ENCODE assay signal across 26 mouse cellular contexts in genomic region chr17:85443036-85443435, GRCm38 (mm10).
A peak's percentile ranks its signal among the peaks of the same experiment; 100 is the strongest.
DNase-seq lines count a peak whose midpoint lies in the region; ATAC-seq and TF ChIP-seq lines count a peak whose summit lies in the region.
"Had no signal": no experiment of that assay in that cellular context is flagged by ENCODE, and none has a peak within 500 bp of the region (broad histone marks: within the 10 kb centered on the region; RNA-seq: fewer than 3 reads in every experiment).

No protein-coding gene starts in this region.

- H3K9ac ChIP-seq in lung, postnatal 0 days (replicated peaks; ENCODE audit: low read depth): no peak overlapping the region
- no peak overlapping the region for H3K9ac ChIP-seq in MEL (ENCODE audit: control insufficient read depth, low read depth, low read length, poor library complexity, severe bottlenecking)
- H3K9ac ChIP-seq: embryonic facial prominence, embryonic 13.5 days; embryonic facial prominence, embryonic 15.5 days; forebrain, embryonic 12.5 days had no signal

- ATAC-seq in lung, postnatal 0 days: no peak
- ATAC-seq: CD4-positive, CD25-positive, alpha-beta regulatory T cell, adult 4 months; forebrain, embryonic 14.5 days; forebrain, embryonic 16.5 days had no signal

- no peaks in the 10 kb centered on the region for H3K9me3 ChIP-seq in lung, postnatal 0 days (ENCODE audit: low read length)
- no peaks in the 10 kb centered on the region for H3K9me3 ChIP-seq in MEL (replicated peaks; ENCODE audit: insufficient read depth, low read length)
- H3K9me3 ChIP-seq: embryonic facial prominence, embryonic 13.5 days; embryonic facial prominence, embryonic 15.5 days; forebrain, embryonic 10.5 days; forebrain, embryonic 12.5 days; G1E had no signal

- no peak overlapping the region for H3K4me2 ChIP-seq in lung, postnatal 0 days (replicated peaks; ENCODE audit: low read depth, low read length)
- H3K4me2 ChIP-seq: embryonic facial prominence, embryonic 13.5 days; embryonic facial prominence, embryonic 15.5 days; forebrain, embryonic 12.5 days had no signal

- no peak overlapping the region for H3K4me3 ChIP-seq in lung, postnatal 0 days (ENCODE audit: low read depth, low read length)
- H3K4me3 ChIP-seq in lung, adult 2 months (replicated peaks; ENCODE audit: extremely low read depth, low read depth, low read length): no peak overlapping the region
- H3K4me3 ChIP-seq in MEL (ENCODE audit: control insufficient read depth in 1 of 2, insufficient read depth in 1 of 2, low read depth in 2 of 2, low read length in 2 of 2): no peak overlapping the region
- H3K4me3 ChIP-seq: embryonic facial prominence, embryonic 13.5 days; embryonic facial prominence, embryonic 15.5 days; erythroblast, embryonic 14.5 days; forebrain, embryonic 10.5 days; forebrain, embryonic 12.5 days had no signal

- no peak for TF ChIP-seq CTCF in lung, postnatal 0 days (IDR thresholded peaks at IDR 0.05)
- no peak for TF ChIP-seq CTCF in lung, adult 2 months (IDR thresholded peaks at IDR 0.05; ENCODE audit: insufficient read depth, low read length)
- no peak for TF ChIP-seq CTCF in MEL (IDR thresholded peaks at IDR 0.05 in 2 of 3, conservative IDR thresholded peaks at IDR 0.05 in 1 of 3; ENCODE audit: control insufficient read depth in 1 of 3, insufficient read depth in 1 of 3, low read depth in 2 of 3, low read length in 3 of 3, poor library complexity in 1 of 3, severe bottlenecking in 1 of 3)

- intact Hi-C loops in heart, postnatal 25 days (cut with DNase I): no loop called here

- peak; percentile 30 for DNase-seq in heart, adult 11 months
- DNase-seq in heart, postnatal 25 days (ENCODE audit: low spot score): no peak
- DNase-seq in lung, postnatal 0 days (ENCODE audit: low spot score): peak; percentile 18
- DNase-seq in lung, adult 2 months: no peak
- peak; percentile 51 for DNase-seq in MEL (ENCODE audit: low read depth, low spot score)
- DNase-seq: adrenal gland, adult 2 months; adrenal gland, postnatal 10 days; adrenal gland, postnatal 25 days; B cell, adult 2 months; cerebellum, adult 11 months; cerebellum, adult 18-20 months; cerebellum, adult 8-10 months; cerebellum, adult 9-11 months; cerebellum, postnatal 14 days; cerebellum, postnatal 36 days; embryo, embryonic 11 days had no signal

- no peak for TF ChIP-seq RAD21 in MEL (IDR thresholded peaks at IDR 0.05; ENCODE audit: low read depth, low read length)

- TF ChIP-seq POLR2A in lung, adult 2 months (IDR thresholded peaks at IDR 0.05; ENCODE audit: borderline replicate concordance, extremely low read depth, low read depth, low read length): no peak
- TF ChIP-seq POLR2A in MEL (IDR thresholded peaks at IDR 0.05; ENCODE audit: control insufficient read depth in 1 of 2, insufficient read depth in 1 of 2, low read depth in 1 of 2, low read length in 2 of 2, poor library complexity in 1 of 2): no peak

- no peaks in the 10 kb centered on the region for H3K27me3 ChIP-seq in lung, postnatal 0 days (replicated peaks; ENCODE audit: insufficient read depth, low read length)
- no peaks in the 10 kb centered on the region for H3K27me3 ChIP-seq in MEL (ENCODE audit: control insufficient read depth in 1 of 2, insufficient read depth in 2 of 2, low read length in 2 of 2)
- H3K27me3 ChIP-seq: CH12.LX; embryonic facial prominence, embryonic 15.5 days had no signal

- no peaks in the 10 kb centered on the region for H3K36me3 ChIP-seq in lung, postnatal 0 days (ENCODE audit: insufficient read depth, low read length)
- no peaks in the 10 kb centered on the region for H3K36me3 ChIP-seq in MEL (ENCODE audit: control insufficient read depth in 1 of 2, insufficient read depth in 2 of 2, low read length in 2 of 2)
- H3K36me3 ChIP-seq: embryonic facial prominence, embryonic 13.5 days; embryonic facial prominence, embryonic 15.5 days; forebrain, embryonic 10.5 days; forebrain, embryonic 12.5 days; G1E had no signal

- no peak for TF ChIP-seq EP300 in lung, postnatal 0 days (IDR thresholded peaks at IDR 0.05)
- no peak for TF ChIP-seq EP300 in MEL (IDR thresholded peaks at IDR 0.05; ENCODE audit: low read depth in 1 of 2, low read length in 2 of 2)

- H3K4me1 ChIP-seq in lung, postnatal 0 days (ENCODE audit: insufficient read depth, low read depth, low read length): no peaks in the 10 kb centered on the region
- no peaks in the 10 kb centered on the region for H3K4me1 ChIP-seq in lung, adult 2 months (ENCODE audit: control insufficient read depth, insufficient read depth, low read length)
- H3K4me1 ChIP-seq in MEL (ENCODE audit: control insufficient read depth in 1 of 2, insufficient read depth in 2 of 2, low read length in 2 of 2): no peaks in the 10 kb centered on the region; a peak in 1 of 4 replicates
- H3K4me1 ChIP-seq: embryonic facial prominence, embryonic 13.5 days; embryonic facial prominence, embryonic 15.5 days; forebrain, embryonic 10.5 days; forebrain, embryonic 12.5 days had no signal

- no peak overlapping the region for H3K27ac ChIP-seq in lung, postnatal 0 days (ENCODE audit: low read length)
- H3K27ac ChIP-seq in MEL (ENCODE audit: control insufficient read depth, low read depth, low read length): no peak overlapping the region
- H3K27ac ChIP-seq: embryonic facial prominence, embryonic 13.5 days; embryonic facial prominence, embryonic 15.5 days; forebrain, embryonic 10.5 days; forebrain, embryonic 12.5 days had no signal

- H3K79me2 ChIP-seq in MEL (ENCODE audit: control insufficient read depth, insufficient read depth, low read length, poor library complexity): no peaks in the 10 kb centered on the region

- WGBS in lung, postnatal 0 days: 55% methylated on average over 8 of the region's 8 CpGs
- WGBS in lung, adult 2 months: 69% methylated on average over 8 of the region's 8 CpGs

TF ChIP-seq in MEL, 35 proteins besides CTCF, POLR2A, EP300 and RAD21:
- TF ChIP-seq ZNF384 (IDR thresholded peaks at IDR 0.05; ENCODE audit: low read depth, low read length) (0 out of 2 replicates have a peak, but pooled peaks have one; percentile 14), POLR2AphosphoS2 (IDR thresholded peaks at IDR 0.05; ENCODE audit: low read length) (no peak)

Comparison
In these comparisons a context has a peak if more than half of its experiments do, and no peak if none do; other contexts are left out.
1. DNase-seq: peak in heart, adult 11 months (single experiment), lung, postnatal 0 days (single experiment) and MEL (single experiment); none in heart, postnatal 25 days (single experiment) and lung, adult 2 months (single experiment).